Mouse (Mus musculus) testis, adult 2 months (tissue): Measurements from ENCODE around the gene Nfib.

Source experiments
- CTCF ChIP-seq: fragments of 200-500 bp; IDR thresholded peaks from 2 replicates; pipeline ENCODE4 v1.5.1; 2012; ENCODE audit warnings: low read depth, mild to moderate bottlenecking, inconsistent platforms, low read length, moderate library complexity; ENCODE audit not compliant: control insufficient read depth, insufficient read depth, insufficient replicate concordance
- POLR2A ChIP-seq: fragments of 200-500 bp; IDR thresholded peaks from 2 replicates; pipeline ENCODE4 v1.6.1; 2012; ENCODE audit warnings: low read depth, mild to moderate bottlenecking, inconsistent platforms, low read length, moderate library complexity; ENCODE audit not compliant: control insufficient read depth

DNA sequence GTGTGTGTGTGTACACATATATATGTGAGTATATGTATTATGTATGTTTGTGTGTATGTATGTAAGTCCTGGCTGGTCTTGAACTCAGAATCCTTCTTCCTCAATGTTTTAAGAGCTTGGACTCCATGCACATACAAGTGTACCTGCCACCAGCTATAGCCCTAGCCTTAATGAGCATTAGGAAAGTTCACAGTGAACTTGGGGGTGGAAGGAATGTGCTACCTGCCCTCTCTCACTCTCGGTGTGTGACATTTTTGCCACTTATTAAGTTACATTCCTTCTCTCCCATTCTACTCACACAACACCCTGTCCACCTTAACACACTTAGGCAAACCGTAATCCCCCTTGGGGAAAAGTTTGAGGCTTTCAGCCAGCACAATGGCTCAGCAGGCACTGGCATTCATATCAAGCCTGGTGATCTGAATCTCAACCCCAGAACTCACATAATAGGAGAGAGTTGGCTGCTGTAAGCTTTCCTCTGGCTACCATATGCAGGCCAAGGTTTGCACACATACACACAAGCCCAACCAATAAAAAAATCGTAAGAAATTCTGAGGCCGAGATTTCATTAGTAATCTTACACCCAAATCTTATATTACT is 370.2 kb downstream of the Nfib start:
- TF ChIP-seq POLR2A (no peak), CTCF (no peak)
